Mouse (Mus musculus) hindbrain, embryonic 10.5 days (tissue): ENCODE measurements around the gene Vav1. TPM values are rescaled to one million over a fixed set of nuclear protein-coding genes. Genes with fewer than 3 reads are reported as not detected.
"Not testable (repeated sequence)": the region's sequence is repeated elsewhere in the genome, so short reads cannot be mapped to it uniquely, and the experiment has no call there.

ENCODE experiments used
- DNase-seq: peaks from one replicate; pipeline ENCODE4 v3.0.0-alpha.2; 2017; ENCODE audit warnings: low spot score
- H3K27ac ChIP-seq: fragments of 300-500 bp; sonication (generic); 2 replicates; pipeline ENCODE4 v1.5.1; 2016; ENCODE audit warnings: mild to moderate bottlenecking, moderate library complexity
- H3K27me3 ChIP-seq: fragments of 300-500 bp; sonication (generic); 2 replicates; pipeline ENCODE4 v1.6.1; 2016; ENCODE audit warnings: mild to moderate bottlenecking; ENCODE audit not compliant: poor library complexity, insufficient read depth, severe bottlenecking
- H3K36me3 ChIP-seq: fragments of 300-500 bp; sonication (generic); 2 replicates; pipeline ENCODE4 v1.6.1; 2016; ENCODE audit warnings: mild to moderate bottlenecking, moderate library complexity
- H3K4me1 ChIP-seq: fragments of 300-500 bp; sonication (generic); replicated peaks from 2 replicates; pipeline ENCODE4 v1.6.1; 2016; ENCODE audit warnings: mild to moderate bottlenecking
- H3K4me3 ChIP-seq: fragments of 300-500 bp; sonication (generic); 2 replicates; pipeline ENCODE4 v1.5.1; 2016; ENCODE audit warnings: mild to moderate bottlenecking, moderate library complexity
- H3K9me3 ChIP-seq: fragments of 300-500 bp; sonication (generic); 2 replicates; pipeline ENCODE4 v1.6.1; 2016; ENCODE audit warnings: mild to moderate bottlenecking, moderate library complexity
- WGBS: fragments of 180-500 bp; shearing (Covaris S2); methylation state at CpG from one replicate; pipeline ENCODE4 v1.1.7; 2016; 5-methylcytosine and 5-hydroxymethylcytosine counted together
- polyA plus RNA-seq: library from polyadenylated mRNA; unstranded; fragments of >200 nt; fragmentation: Nextera tagmentation; extraction: Ambion mirVana; gene quantifications from 2 replicates; pipeline ENCODE4 v1.2.1, GENCODE M21; 2016

Vav1 gene
- polyA plus RNA-seq, 1 experiment from 2014 or later, result 2.2 TPM

GRCm38 (mm10) chr17:57275997-57276351 lies 2.9 kb upstream of the Vav1 start:
- Histone ChIP-seq H3K4me1 (peaks cover 23% of the 10 kb centered on the region), H3K36me3 (no peaks in the 10 kb centered on the region), H3K4me3 (peak overlapping the region; percentile 54), H3K9me3 (no peaks in the 10 kb centered on the region), H3K27me3 (peaks cover 59% of the 10 kb centered on the region), H3K27ac (no peak overlapping the region)
- WGBS, result 5% methylated on average over 13 of the region's 13 CpGs
- peak; percentile 22 for DNase-seq

GRCm38 (mm10) chr17:57276634-57277121 lies 2.2 kb upstream of the Vav1 start:
- Histone ChIP-seq H3K4me3 (peak overlapping the region; percentile 54), H3K4me1 (peaks cover 23% of the 10 kb centered on the region), H3K27me3 (peaks cover 55% of the 10 kb centered on the region), H3K36me3 (no peaks in the 10 kb centered on the region), H3K9me3 (no peaks in the 10 kb centered on the region), H3K27ac (0 out of 2 replicates have a peak overlapping the region, but pooled peaks have one; percentile 45)
- peak; percentile 78 for DNase-seq
- WGBS, result under 1% methylated on average over 20 of the region's 20 CpGs

GRCm38 (mm10) chr17:57277598-57278261 lies 1.2 kb upstream of the Vav1 start:
- not testable (repeated sequence) for DNase-seq, H3K27ac ChIP-seq, H3K4me3 ChIP-seq, H3K9me3 ChIP-seq, H3K36me3 ChIP-seq
- peaks cover 49% of the 10 kb centered on the region for H3K27me3 ChIP-seq
- 93% methylated on average over 5 of the region's 5 CpGs for WGBS
- H3K4me1 ChIP-seq, result peaks cover 23% of the 10 kb centered on the region

DNA sequence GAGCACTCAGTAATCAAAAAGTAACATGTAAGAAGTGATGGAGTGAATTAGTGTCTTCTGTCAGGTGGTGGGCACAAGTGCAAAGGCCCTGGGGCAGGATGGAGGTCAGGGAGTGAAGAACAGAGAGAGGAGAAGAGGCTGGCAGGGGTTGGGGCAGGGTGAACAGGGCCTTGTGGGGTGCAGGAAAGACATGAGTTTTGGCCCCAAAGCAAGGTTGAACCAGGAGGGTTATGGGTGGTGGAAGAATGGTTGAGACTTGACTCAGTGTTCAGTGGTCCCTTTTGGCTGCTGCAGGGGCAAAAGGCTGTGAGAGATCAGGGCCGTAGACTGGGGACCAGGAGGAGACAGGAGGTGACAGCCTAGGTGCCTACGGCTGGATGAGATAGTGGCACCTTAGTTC lies 363 bp upstream of the Vav1 start:
- Histone ChIP-seq H3K27me3 (peaks cover 41% of the 10 kb centered on the region), H3K4me3 (no peak overlapping the region), H3K27ac (no peak overlapping the region), H3K36me3 (no peaks in the 10 kb centered on the region), H3K9me3 (no peaks in the 10 kb centered on the region), H3K4me1 (peaks cover 23% of the 10 kb centered on the region)
- no peak for DNase-seq
- 75% methylated on average over 2 of the region's 2 CpGs for WGBS

DNA sequence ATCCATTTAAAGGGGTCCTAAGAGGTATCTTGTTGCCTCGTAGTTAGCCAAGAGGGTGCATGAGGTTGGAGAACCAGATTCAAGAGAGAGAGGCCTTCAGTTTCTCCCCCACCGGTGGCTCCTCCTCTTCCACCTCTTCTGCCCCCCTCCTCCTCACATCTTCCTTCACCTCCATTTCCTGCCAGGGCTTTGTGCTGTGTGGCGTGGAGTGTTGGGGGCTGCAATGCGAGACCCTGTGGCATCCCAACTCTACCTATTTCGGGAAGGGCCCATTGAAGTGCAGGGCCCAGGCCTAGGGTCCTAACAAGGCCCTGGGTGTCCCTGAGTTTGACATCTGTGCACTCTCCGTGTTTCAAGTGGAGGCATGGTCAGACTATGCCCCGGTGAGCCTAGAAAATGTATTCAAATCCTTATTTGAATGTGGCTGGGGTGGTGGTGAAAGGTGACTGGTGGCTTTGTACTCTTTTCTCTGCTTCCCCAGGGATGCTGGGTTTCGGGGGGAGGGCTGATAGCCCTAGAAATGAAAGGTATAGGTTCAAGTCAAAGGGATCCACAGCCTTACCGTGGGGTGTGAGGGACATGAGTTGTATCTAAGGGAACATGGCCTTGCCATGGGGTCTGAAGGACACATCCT lies 808 bp downstream of the Vav1 start:
- 61% methylated on average over 9 of the region's 9 CpGs for WGBS
- H3K27ac ChIP-seq, result no peak overlapping the region
- peaks cover 21% of the 10 kb centered on the region for H3K4me1 ChIP-seq

DNA sequence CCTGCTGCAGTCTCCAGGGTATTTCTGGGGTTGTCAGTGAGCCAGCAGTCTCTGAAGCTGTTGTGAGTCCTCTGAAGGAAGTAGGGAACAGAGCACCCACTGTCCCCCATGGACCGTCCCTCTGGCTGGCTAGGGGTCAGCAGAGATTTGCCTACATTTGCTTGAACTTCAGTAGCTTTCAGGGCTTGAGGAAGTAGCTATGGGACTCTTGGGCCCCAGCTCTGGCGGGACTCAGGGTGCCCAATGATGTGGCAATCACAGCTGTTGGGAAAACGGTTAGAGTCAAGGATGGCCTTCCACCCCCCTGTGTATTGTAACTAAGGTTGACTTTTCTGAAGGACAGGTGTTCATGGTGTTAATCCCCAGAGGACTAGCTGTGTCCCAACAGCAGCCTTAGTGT lies 1.5 kb downstream of the Vav1 start:
- Histone ChIP-seq H3K4me3 (no peak overlapping the region), H3K27ac (no peak overlapping the region), H3K9me3 (no peaks in the 10 kb centered on the region), H3K4me1 (peaks cover 14% of the 10 kb centered on the region), H3K36me3 (no peaks in the 10 kb centered on the region), H3K27me3 (peaks cover 22% of the 10 kb centered on the region)
- no peak for DNase-seq
- 80% methylated on average over 3 of the region's 3 CpGs for WGBS

More for the DNA sequence above, 808 bp downstream of the Vav1 start:
- H3K9me3 ChIP-seq, result no peaks in the 10 kb centered on the region
- H3K36me3 ChIP-seq, result no peaks in the 10 kb centered on the region
- H3K27me3 ChIP-seq, result peaks cover 29% of the 10 kb centered on the region
- no peak for DNase-seq
- no peak overlapping the region for H3K4me3 ChIP-seq

- no peak for DNase-seq
- Histone ChIP-seq H3K36me3 (no peaks in the 10 kb centered on the region), H3K4me1 (no peaks in the 10 kb centered on the region), H3K4me3 (no peak overlapping the region), H3K9me3 (no peaks in the 10 kb centered on the region), H3K27ac (no peak overlapping the region), H3K27me3 (peaks cover 9% of the 10 kb centered on the region)
- WGBS, result 78% methylated on average over 5 of the region's 5 CpGs
These were observed 5.0 kb downstream of the Vav1 start for GRCm38 (mm10) chr17:57283906-57284305.

GRCm38 (mm10) chr17:57285077-57285476 lies 6.2 kb downstream of the Vav1 start:
- H3K36me3 ChIP-seq, result no peaks in the 10 kb centered on the region
- no peaks in the 10 kb centered on the region for H3K9me3 ChIP-seq
- 77% methylated on average over 2 of the region's 2 CpGs for WGBS
- H3K27ac ChIP-seq, result no peak overlapping the region
- no peaks in the 10 kb centered on the region for H3K4me1 ChIP-seq
- no peak for DNase-seq
- H3K27me3 ChIP-seq, result no peaks in the 10 kb centered on the region
- no peak overlapping the region for H3K4me3 ChIP-seq

GRCm38 (mm10) chr17:57286718-57287355 lies 7.9 kb downstream of the Vav1 start:
- no peaks in the 10 kb centered on the region for H3K27me3 ChIP-seq

GRCm38 (mm10) chr17:57289252-57289651 lies 10.4 kb downstream of the Vav1 start:
- H3K27ac ChIP-seq, result no peak overlapping the region
- no peak for DNase-seq
- H3K9me3 ChIP-seq, result no peaks in the 10 kb centered on the region
- no peaks in the 10 kb centered on the region for H3K4me1 ChIP-seq
- whole genome bisulfite sequencing, result 89% methylated on average over 5 of the region's 5 CpGs
- H3K36me3 ChIP-seq, result no peaks in the 10 kb centered on the region
- no peaks in the 10 kb centered on the region for H3K27me3 ChIP-seq
- H3K4me3 ChIP-seq, result no peak overlapping the region

More at GRCm38 (mm10) chr17:57286718-57287355, 7.9 kb downstream of the Vav1 start:
- WGBS, result 87% methylated on average over 8 of the region's 8 CpGs
- no peak overlapping the region for H3K27ac ChIP-seq
- no peaks in the 10 kb centered on the region for H3K9me3 ChIP-seq
- DNase-seq, result no peak
- no peaks in the 10 kb centered on the region for H3K4me1 ChIP-seq
- no peaks in the 10 kb centered on the region for H3K36me3 ChIP-seq
- no peak overlapping the region for H3K4me3 ChIP-seq

GRCm38 (mm10) chr17:57290001-57290670 lies 11.2 kb downstream of the Vav1 start:
- no peaks in the 10 kb centered on the region for H3K9me3 ChIP-seq
- H3K36me3 ChIP-seq, result no peaks in the 10 kb centered on the region
- no peak for DNase-seq
- H3K4me1 ChIP-seq, result no peaks in the 10 kb centered on the region
- H3K27ac ChIP-seq, result no peak overlapping the region
- 87% methylated on average over 9 of the region's 9 CpGs for WGBS
- no peak overlapping the region for H3K4me3 ChIP-seq
- H3K27me3 ChIP-seq, result no peaks in the 10 kb centered on the region

GRCm38 (mm10) chr17:57290671-57291055 lies 11.8 kb downstream of the Vav1 start:
- Histone ChIP-seq H3K27me3 (no peaks in the 10 kb centered on the region), H3K4me3 (no peak overlapping the region), H3K36me3 (no peaks in the 10 kb centered on the region), H3K9me3 (no peaks in the 10 kb centered on the region), H3K27ac (no peak overlapping the region), H3K4me1 (no peaks in the 10 kb centered on the region)
- no peak for DNase-seq
- 90% methylated on average over 7 of the region's 7 CpGs for WGBS

DNA sequence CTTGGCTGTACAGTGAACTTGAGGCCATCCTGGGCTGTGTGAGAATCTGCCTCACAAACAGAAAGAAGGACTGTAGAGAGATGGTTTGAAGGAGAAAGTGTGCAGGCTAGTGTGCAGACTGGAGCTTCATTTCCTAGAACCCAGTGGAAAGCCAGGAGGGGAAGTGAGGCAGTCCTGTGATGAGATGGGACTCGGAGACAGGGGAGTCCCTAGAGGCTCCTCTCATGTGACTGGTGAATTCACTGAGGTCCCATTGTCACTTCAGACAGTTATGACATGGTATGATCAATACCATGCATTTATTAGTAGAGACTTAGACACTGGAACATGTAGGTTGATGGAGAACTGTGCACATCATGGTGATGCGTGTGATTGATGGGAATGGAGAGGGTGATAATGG lies 13.4 kb downstream of the Vav1 start:
- no peak for DNase-seq

More for the DNA sequence above, 13.4 kb downstream of the Vav1 start:
- WGBS, result 90% methylated on average over 2 of the region's 2 CpGs
- Histone ChIP-seq H3K9me3 (no peaks in the 10 kb centered on the region), H3K4me3 (no peak overlapping the region), H3K4me1 (no peaks in the 10 kb centered on the region), H3K36me3 (no peaks in the 10 kb centered on the region), H3K27me3 (no peaks in the 10 kb centered on the region), H3K27ac (no peak overlapping the region)
